In the genomic region with DNA sequence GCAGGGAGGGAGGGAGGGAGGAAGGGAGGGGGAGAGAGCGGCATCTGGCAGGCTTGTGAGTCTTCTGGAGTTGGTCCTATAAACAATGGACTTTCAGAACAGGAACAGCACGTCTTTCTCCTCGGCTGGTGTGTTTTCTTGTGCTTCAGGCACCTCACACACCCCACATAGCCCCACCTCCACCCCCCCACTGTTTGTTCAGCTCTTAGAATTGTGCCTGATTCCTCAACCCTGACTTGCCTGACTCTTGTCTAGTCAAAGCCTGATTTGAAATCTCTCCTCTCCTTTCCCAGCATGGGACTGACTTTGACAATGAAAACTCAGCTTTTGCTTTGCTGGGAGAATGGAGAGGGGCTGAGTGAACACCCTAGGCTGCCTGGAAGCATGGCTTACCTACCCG, we compare ENCODE assay signal across 14 mouse cellular contexts. TPM values are rescaled to one million over a fixed set of nuclear protein-coding genes. Genes with fewer than 3 reads are reported as not detected.
DNase-seq lines count a peak whose midpoint lies in the region; ATAC-seq and TF ChIP-seq lines count a peak whose summit lies in the region.
"Had no signal": no experiment of that assay in that cellular context is flagged by ENCODE, and none has a peak within 500 bp of the region (broad histone marks: within the 10 kb centered on the region; RNA-seq: fewer than 3 reads in every experiment).

No protein-coding gene starts in this region.

- no peak; the same call in 1 of the 2 replicates for ATAC-seq in heart, embryonic 14.5 days (ENCODE audit: insufficient number of reproducible peaks, insufficient read depth, low FRiP score, low read depth)
- ATAC-seq in heart, embryonic 11.5 days (replicated peaks; ENCODE audit: insufficient number of reproducible peaks, low FRiP score, low TSS enrichment), result no peak
- ATAC-seq in lung, embryonic 14.5 days (ENCODE audit: insufficient read depth), result peak; percentile 35; the same call in 1 of the 2 replicates
- ATAC-seq in stomach, embryonic 14.5 days (ENCODE audit: insufficient number of reproducible peaks, insufficient read depth, low FRiP score, low read depth), result no peak; the same call in 1 of the 2 replicates
- ATAC-seq: activated CD4-positive, CD25-positive, alpha-beta regulatory T cell, adult 4 months had no signal

- TF ChIP-seq CTCF in lung, embryonic 14.5 days (IDR thresholded peaks at IDR 0.05; ENCODE audit: low read depth), result no peak
- TF ChIP-seq CTCF in cortical plate, adult 2 months (IDR thresholded peaks at IDR 0.05; ENCODE audit: extremely low read depth, insufficient read depth, low read length), result no peak

- no peak overlapping the region for H3K4me2 ChIP-seq in heart, embryonic 14.5 days (ENCODE audit: low read length)
- no peak overlapping the region for H3K4me2 ChIP-seq in heart, embryonic 11.5 days
- H3K4me2 ChIP-seq in lung, embryonic 14.5 days, result no peak overlapping the region
- H3K4me2 ChIP-seq in stomach, embryonic 14.5 days (replicated peaks; ENCODE audit: low read depth, low read length), result no peak overlapping the region

- DNase-seq in lung, embryonic 14.5 days, result peak; percentile 34
- DNase-seq in lung, postnatal 10 days, result no peak
- DNase-seq in cerebellum, postnatal 36 days, result no peak
- DNase-seq in layer of hippocampus, adult 8-10 months (ENCODE audit: low spot score in 2 of 2), result no peak
- DNase-seq: forebrain, postnatal 0 days; heart, adult 11 months; kidney, postnatal 14 days; right cerebral cortex, adult 18-20 months had no signal

- H3K36me3 ChIP-seq in heart, embryonic 14.5 days (ENCODE audit: control insufficient read depth, insufficient read depth, low read length), result peaks cover 21% of the 10 kb centered on the region
- no peaks in the 10 kb centered on the region for H3K36me3 ChIP-seq in heart, embryonic 11.5 days (ENCODE audit: control insufficient read depth, insufficient read depth, low read length)
- H3K36me3 ChIP-seq in lung, embryonic 14.5 days (ENCODE audit: insufficient read depth), result no peaks in the 10 kb centered on the region
- no peaks in the 10 kb centered on the region for H3K36me3 ChIP-seq in stomach, embryonic 14.5 days (ENCODE audit: control insufficient read depth, insufficient read depth, low read length)

- peak overlapping the region; percentile 21; the same call in 1 of the 2 replicates for H3K9ac ChIP-seq in heart, embryonic 14.5 days (ENCODE audit: low read length)
- H3K9ac ChIP-seq in heart, embryonic 11.5 days (ENCODE audit: low read depth, low read length), result no peak overlapping the region
- no peak overlapping the region for H3K9ac ChIP-seq in lung, embryonic 14.5 days
- no peak overlapping the region for H3K9ac ChIP-seq in stomach, embryonic 14.5 days (replicated peaks; ENCODE audit: low read depth, low read length)
- H3K9ac ChIP-seq: forebrain, postnatal 0 days had no signal

- H3K4me1 ChIP-seq in heart, embryonic 14.5 days (ENCODE audit: control insufficient read depth in 2 of 2, insufficient read depth in 2 of 2, low read length in 2 of 2), result peaks cover 16 to 40% of the 10 kb centered on the region in 2 experiments
- peaks cover 17% of the 10 kb centered on the region for H3K4me1 ChIP-seq in heart, embryonic 11.5 days (ENCODE audit: control insufficient read depth, insufficient read depth, low read length)
- peaks cover 11% of the 10 kb centered on the region for H3K4me1 ChIP-seq in lung, embryonic 14.5 days (ENCODE audit: insufficient read depth)
- H3K4me1 ChIP-seq in cortical plate, adult 2 months (ENCODE audit: control insufficient read depth, insufficient read depth, low read length), result peaks cover 3% of the 10 kb centered on the region; the same call in 1 of the 2 replicates
- H3K4me1 ChIP-seq in stomach, embryonic 14.5 days (ENCODE audit: control insufficient read depth, insufficient read depth, low read length), result peaks cover 7% of the 10 kb centered on the region; the same call in 1 of the 2 replicates

- 43% methylated on average over 3 of the region's 4 CpGs for WGBS in heart, embryonic 14.5 days
- 39% methylated on average over 4 of the region's 4 CpGs for WGBS in heart, embryonic 11.5 days (ENCODE audit: insufficient replicate concordance)
- 19% methylated on average over 4 of the region's 4 CpGs for WGBS in lung, embryonic 14.5 days
- 21% methylated on average over 4 of the region's 4 CpGs for whole genome bisulfite sequencing in stomach, embryonic 14.5 days

- no peak for TF ChIP-seq POLR2A in cortical plate, adult 2 months (IDR thresholded peaks at IDR 0.05; ENCODE audit: extremely low read depth, insufficient read depth, low read length)

- H3K4me3 ChIP-seq in heart, embryonic 14.5 days (ENCODE audit: control insufficient read depth in 1 of 2, insufficient read depth in 1 of 2, low read depth in 1 of 2, low read length in 2 of 2), result no peak overlapping the region
- H3K4me3 ChIP-seq in heart, embryonic 11.5 days (ENCODE audit: low read depth, low read length), result no peak overlapping the region
- no peak overlapping the region for H3K4me3 ChIP-seq in lung, embryonic 14.5 days (ENCODE audit: low read depth, low read length)
- no peak overlapping the region for H3K4me3 ChIP-seq in cortical plate, adult 2 months (ENCODE audit: insufficient read depth, low read length)
- H3K4me3 ChIP-seq in stomach, embryonic 14.5 days (ENCODE audit: low read depth, low read length), result no peak overlapping the region

- H3K9me3 ChIP-seq in heart, embryonic 14.5 days (ENCODE audit: control insufficient read depth, low read length), result no peaks in the 10 kb centered on the region
- no peaks in the 10 kb centered on the region for H3K9me3 ChIP-seq in heart, embryonic 11.5 days (replicated peaks; ENCODE audit: control insufficient read depth, low read length)
- no peaks in the 10 kb centered on the region for H3K9me3 ChIP-seq in lung, embryonic 14.5 days (ENCODE audit: low read depth, low read length)
- no peaks in the 10 kb centered on the region for H3K9me3 ChIP-seq in stomach, embryonic 14.5 days (ENCODE audit: control insufficient read depth, low read depth, low read length)

- peak overlapping the region in 1 of 2 experiments; percentile 61; a peak in 2 of 4 replicates for H3K27ac ChIP-seq in heart, embryonic 14.5 days (replicated peaks in 1 of 2; ENCODE audit: control insufficient read depth in 1 of 2, insufficient read depth in 1 of 2, low read depth in 2 of 2, low read length in 2 of 2)
- no peak overlapping the region for H3K27ac ChIP-seq in heart, embryonic 11.5 days (ENCODE audit: low read depth, low read length)
- peak overlapping the region; percentile 31; the same call in 1 of the 2 replicates for H3K27ac ChIP-seq in lung, embryonic 14.5 days (ENCODE audit: low read depth)
- H3K27ac ChIP-seq in cortical plate, adult 2 months (ENCODE audit: insufficient read depth, low read length), result 0 out of 2 replicates have a peak overlapping the region, but pooled peaks have one; percentile 21
- peak overlapping the region; percentile 77; the same call in 1 of the 2 replicates for H3K27ac ChIP-seq in stomach, embryonic 14.5 days (ENCODE audit: low read length)

- H3K27me3 ChIP-seq in heart, embryonic 14.5 days (ENCODE audit: control insufficient read depth, insufficient read depth, low read length), result no peaks in the 10 kb centered on the region
- H3K27me3 ChIP-seq in heart, embryonic 11.5 days (ENCODE audit: control insufficient read depth, insufficient read depth, low read length), result no peaks in the 10 kb centered on the region
- H3K27me3 ChIP-seq in lung, embryonic 14.5 days (ENCODE audit: insufficient read depth, low read length), result no peaks in the 10 kb centered on the region
- no peaks in the 10 kb centered on the region for H3K27me3 ChIP-seq in stomach, embryonic 14.5 days (ENCODE audit: control insufficient read depth, insufficient read depth, low read length)

RNA-seq across cellular contexts. Expression of gene Hspb8, which starts 15.3 kb away (rescaled TPM):
- polyA plus RNA-seq in heart, embryonic 14.5 days (2014; fragmentation: Nextera tagmentation; extraction: Ambion mirVana), result 30.4 and 31.7 TPM in 2 replicates
- 34.9 and 35.3 TPM in 2 replicates for polyA plus RNA-seq in heart, embryonic 11.5 days (2014; fragmentation: Nextera tagmentation; extraction: Ambion mirVana)
- polyA plus RNA-seq in lung, embryonic 14.5 days (2014; fragmentation: Nextera tagmentation; extraction: Ambion mirVana), result 8.1 and 11.1 TPM in 2 replicates
- 17.4 and 18.6 TPM in 2 replicates for polyA plus RNA-seq in cortical plate, adult 2 months (2012; rRNA removed)
- 27.4 and 30.5 TPM in 2 replicates for polyA plus RNA-seq in stomach, embryonic 14.5 days (2014; fragmentation: Nextera tagmentation; extraction: Ambion mirVana)
- 10 to 100 TPM; 12.6 to 18.6 (median 14.5) TPM for total RNA-seq in layer of hippocampus, adult 8-10 months (2022)
- total RNA-seq: megakaryocyte, adult 5-6 weeks had no signal
- polyA plus RNA-seq: activated CD4-positive, CD25-positive, alpha-beta regulatory T cell, adult 4 months had no signal
